Mouse (Mus musculus) embryo, embryonic 11 days (tissue): Measurements from ENCODE around the gene Borcs6.
A peak's percentile ranks its signal among the peaks of the same experiment; 100 is the strongest.

Experiments used
- DNase-seq: peaks from one replicate; pipeline ENCODE4 v3.0.0-alpha.2; 2015

Gene Borcs6

DNA sequence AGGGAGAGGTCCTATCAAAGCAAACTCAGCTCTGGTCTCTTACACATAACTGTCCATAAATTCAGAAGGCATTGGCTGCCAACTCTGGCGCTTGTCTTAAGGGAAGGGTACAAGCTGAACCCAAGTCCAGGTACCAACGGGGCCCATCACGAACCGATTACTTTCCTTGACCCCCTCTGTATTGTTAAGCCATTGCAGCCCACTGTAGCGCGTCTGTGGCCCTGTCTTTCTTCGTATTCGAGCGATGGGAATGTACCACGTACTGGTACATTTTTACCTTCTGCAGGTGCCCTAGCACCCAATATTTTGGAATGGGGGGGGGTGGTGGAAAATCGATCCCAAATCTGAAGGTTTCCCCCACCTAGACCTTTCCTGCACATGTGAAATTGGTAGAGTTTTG, 12.7 kb downstream of the Borcs6 start:
- no peak for DNase-seq

- DNase-seq, result no peak
Measured at GRCm38 (mm10) chr11:69072666-69073064, 13.1 kb downstream of the Borcs6 start.

GRCm38 (mm10) chr11:69073065-69073888, 13.8 kb downstream of the Borcs6 start:
- DNase-seq, result peak; percentile 95

GRCm38 (mm10) chr11:69073951-69074775, 14.6 kb downstream of the Borcs6 start:
- DNase-seq, result no peak

DNA sequence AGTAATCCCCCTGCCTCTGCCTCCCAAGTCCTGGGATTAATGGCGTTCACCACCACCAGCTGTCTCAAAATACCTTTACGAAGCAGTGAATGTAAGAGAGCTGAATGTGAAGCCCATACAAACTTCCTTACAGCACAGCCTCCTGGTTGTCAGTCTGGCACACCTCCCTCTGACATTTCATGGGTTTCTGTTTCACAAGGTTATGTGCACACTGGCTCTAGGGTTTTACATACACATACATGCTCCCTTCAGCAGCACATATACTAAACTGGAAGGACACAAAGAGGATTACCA, 15.2 kb downstream of the Borcs6 start:
- no peak for DNase-seq

- no peak for DNase-seq
Measured at GRCm38 (mm10) chr11:69075764-69076479, 16.4 kb downstream of the Borcs6 start.

- no peak for DNase-seq
Measured at GRCm38 (mm10) chr11:69076572-69076971, 17.1 kb downstream of the Borcs6 start.

GRCm38 (mm10) chr11:69077316-69077715, 17.8 kb downstream of the Borcs6 start:
- no peak for DNase-seq

DNA sequence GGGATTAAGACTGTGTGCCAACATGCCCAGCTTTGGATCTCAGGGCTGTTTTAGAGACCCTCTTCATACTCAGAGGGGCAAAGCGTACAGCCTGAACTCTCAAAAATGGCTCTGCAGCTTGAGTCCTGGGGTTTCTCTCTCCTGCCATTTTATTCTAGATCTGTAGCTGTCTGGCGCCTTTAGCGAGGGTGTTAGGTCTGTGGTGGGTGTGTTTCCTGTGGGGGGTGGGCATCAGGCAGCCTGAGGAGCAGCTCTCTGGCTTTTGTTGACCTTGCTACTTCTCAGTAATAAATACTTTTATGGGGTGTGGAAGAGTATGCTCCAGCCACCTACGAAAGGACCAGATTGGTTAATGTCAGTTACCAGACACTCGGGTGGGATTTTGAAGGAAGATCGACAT, 18.5 kb downstream of the Borcs6 start:
- DNase-seq, result no peak

DNA sequence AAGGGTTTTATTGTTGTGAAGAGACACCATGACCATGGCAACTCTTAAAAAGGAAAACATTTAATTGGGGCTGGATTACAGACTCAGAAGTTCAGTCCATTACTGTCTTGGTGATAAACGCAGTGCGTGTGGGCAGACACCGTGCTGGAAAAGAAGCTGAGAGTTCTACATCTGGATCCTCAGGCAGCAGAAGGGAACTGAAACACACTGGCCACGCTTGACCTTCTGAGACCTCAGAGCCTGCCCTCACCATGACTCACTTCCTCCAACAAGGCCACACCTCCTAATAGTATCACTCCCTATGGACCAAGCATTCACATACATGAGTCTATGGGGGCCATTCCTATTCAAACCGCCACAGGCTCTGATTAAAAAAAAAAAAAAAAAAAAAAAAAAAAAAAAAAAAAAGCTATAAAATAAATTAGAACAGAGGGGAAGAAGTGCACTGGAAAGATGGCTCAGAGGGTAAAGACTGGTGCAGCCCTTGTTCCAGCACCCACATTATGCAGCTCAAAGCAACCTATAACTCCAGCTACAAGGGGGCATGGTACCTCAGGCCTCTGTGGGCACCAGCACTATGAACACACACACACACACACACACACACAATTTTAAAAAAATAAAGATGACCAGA, 19.4 kb downstream of the Borcs6 start:
- DNase-seq, result no peak

- no peak for DNase-seq
Measured at GRCm38 (mm10) chr11:69080102-69080854, 20.8 kb downstream of the Borcs6 start.

GRCm38 (mm10) chr11:69080855-69081222, 21.3 kb downstream of the Borcs6 start:
- no peak for DNase-seq

DNA sequence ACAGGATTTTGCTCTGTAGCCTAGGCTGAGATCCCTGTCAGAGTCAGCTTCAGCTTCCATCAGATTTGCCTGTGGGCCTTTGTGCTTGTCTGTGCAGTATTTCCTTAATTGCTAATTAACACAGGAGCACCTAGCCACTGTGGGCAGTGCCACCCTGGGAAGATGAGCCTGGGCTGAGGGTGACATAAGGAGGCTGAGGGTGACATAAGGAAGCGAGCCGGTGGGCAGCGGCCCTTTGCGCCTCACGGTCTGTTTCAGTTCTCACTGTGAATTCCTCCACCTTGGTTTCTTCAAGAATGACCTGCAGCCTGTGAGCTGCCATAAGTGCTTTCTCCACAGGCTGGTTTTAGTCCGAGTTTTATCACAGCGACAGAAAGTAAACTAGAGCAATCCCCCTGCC, 22.1 kb downstream of the Borcs6 start:
- no peak for DNase-seq

- DNase-seq, result no peak
Measured at GRCm38 (mm10) chr11:69085608-69086007, 26.1 kb downstream of the Borcs6 start.

- no peak for DNase-seq
Measured at GRCm38 (mm10) chr11:69086390-69086789, 26.9 kb downstream of the Borcs6 start.

- DNase-seq, result no peak
Measured at GRCm38 (mm10) chr11:69087082-69087481, 27.6 kb downstream of the Borcs6 start.

- DNase-seq, result no peak
Measured at GRCm38 (mm10) chr11:69087597-69087996, 28.1 kb downstream of the Borcs6 start.

- peak; percentile 95 for DNase-seq
Measured at GRCm38 (mm10) chr11:69088103-69088855, 28.8 kb downstream of the Borcs6 start, which contains the start of gene Vamp2. Vamp2 (plus strand) TSS chr11:69088490.

DNA sequence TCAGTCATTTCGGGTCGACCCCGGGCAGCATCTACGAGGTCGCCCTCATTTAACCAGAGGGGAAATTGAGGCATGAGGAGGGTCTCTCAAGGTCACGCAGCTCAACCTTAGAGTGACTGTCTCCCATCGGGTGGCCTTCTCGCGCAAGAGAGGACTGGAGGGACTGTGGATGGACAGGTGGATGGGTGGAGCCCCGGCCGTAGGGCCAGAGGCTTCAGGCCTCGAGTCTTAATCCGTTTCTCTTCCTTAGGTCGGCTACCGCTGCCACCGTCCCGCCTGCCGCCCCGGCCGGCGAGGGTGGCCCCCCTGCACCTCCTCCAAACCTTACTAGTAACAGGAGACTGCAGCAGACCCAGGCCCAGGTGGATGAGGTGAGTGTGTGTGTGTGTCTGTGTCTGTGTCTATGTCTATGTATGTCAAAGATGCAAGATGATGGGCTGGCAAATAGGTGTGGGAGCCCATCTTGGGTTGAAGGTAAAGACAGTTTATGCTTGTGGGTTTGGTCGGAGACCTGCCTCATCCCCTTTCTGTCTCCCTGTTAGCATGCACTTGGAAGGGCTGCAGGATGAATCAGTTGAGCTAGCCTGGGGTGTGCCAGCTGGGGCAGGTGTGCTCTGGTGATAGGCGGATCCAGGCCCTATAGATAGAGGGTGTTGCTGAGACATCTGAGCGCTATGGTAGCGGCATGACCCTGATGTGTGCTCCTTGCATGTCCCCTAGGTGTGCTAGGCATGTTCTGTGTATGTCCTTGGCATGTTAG, 29.5 kb downstream of the Borcs6 start:
- no peak for DNase-seq

DNA sequence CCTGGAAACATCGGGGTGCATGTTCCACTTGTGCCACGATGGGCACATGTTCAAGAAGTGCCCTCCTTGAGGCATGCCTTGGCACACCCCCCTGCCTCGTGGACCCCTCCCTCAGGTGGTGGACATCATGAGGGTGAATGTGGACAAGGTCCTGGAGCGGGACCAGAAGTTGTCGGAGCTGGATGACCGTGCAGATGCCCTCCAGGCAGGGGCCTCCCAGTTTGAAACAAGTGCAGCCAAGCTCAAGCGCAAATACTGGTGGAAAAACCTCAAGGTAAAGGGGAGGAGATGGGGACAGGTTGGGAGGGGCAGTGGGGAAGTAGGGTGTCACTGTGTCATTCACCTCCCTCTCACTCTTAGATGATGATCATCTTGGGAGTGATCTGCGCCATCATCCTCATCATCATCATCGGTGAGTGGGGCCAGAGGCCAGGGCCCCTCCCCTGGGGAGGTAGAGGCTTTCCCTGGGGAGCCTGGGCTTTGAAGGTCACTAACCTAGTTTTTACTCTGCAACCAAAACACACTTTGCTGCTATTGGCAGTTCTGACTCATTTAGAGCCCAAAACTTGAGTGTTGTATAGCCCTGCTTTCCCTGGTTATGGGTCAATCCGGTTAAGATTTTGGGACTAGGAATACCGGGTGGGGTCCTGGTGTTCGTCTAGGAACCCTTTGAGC, 30.2 kb downstream of the Borcs6 start:
- DNase-seq, result no peak
